ENCODE assay signal across 10 mouse cellular contexts in genomic region chr3:95651391-95652203, GRCm38 (mm10). TPM values are rescaled to one million over a fixed set of nuclear protein-coding genes. Genes with fewer than 3 reads are reported as not detected.
DNase-seq lines count a peak whose midpoint lies in the region; ATAC-seq and TF ChIP-seq lines count a peak whose summit lies in the region.
"Had no signal": no experiment of that assay in that cellular context is flagged by ENCODE, and none has a peak within 500 bp of the region (broad histone marks: within the 10 kb centered on the region; RNA-seq: fewer than 3 reads in every experiment).

No protein-coding gene starts in this region.

- H3K4me3 ChIP-seq in heart, embryonic 11.5 days (ENCODE audit: low read depth, low read length) = no peak overlapping the region
- no peak overlapping the region for H3K4me3 ChIP-seq in spleen, adult 2 months (ENCODE audit: extremely low read depth, insufficient read depth, insufficient read length)
- no peak overlapping the region for H3K4me3 ChIP-seq in intestine, embryonic 15.5 days (replicated peaks)
- no peak overlapping the region for H3K4me3 ChIP-seq in stomach, embryonic 16.5 days (replicated peaks; ENCODE audit: low read length)
- no peak overlapping the region for H3K4me3 ChIP-seq in hindbrain, embryonic 10.5 days

- no peak for DNase-seq in heart, postnatal 25 days (ENCODE audit: low spot score)
- DNase-seq in spleen, adult 2 months (ENCODE audit: low read depth in 1 of 2, low spot score in 2 of 2) = no peak
- DNase-seq in spleen, adult 12 weeks (ENCODE audit: low spot score) = no peak
- no peak for DNase-seq in hindbrain, embryonic 10.5 days (ENCODE audit: low spot score)
- DNase-seq in c-Kit-positive CD71-positive TER-119-positive erythroid progenitor cells, embryonic 14.5 days (ENCODE audit: low spot score) = no peak
- DNase-seq: midbrain, embryonic 14.5 days had no signal

- H3K4me2 ChIP-seq in heart, embryonic 11.5 days = no peak overlapping the region
- H3K4me2 ChIP-seq in intestine, embryonic 15.5 days (replicated peaks) = no peak overlapping the region
- no peak overlapping the region for H3K4me2 ChIP-seq in stomach, embryonic 16.5 days (ENCODE audit: low read depth, low read length)

- TF ChIP-seq CTCF in spleen, adult 2 months (IDR thresholded peaks at IDR 0.05; ENCODE audit: extremely low read depth, insufficient read depth, insufficient read length, insufficient replicate concordance) = no peak

- H3K9ac ChIP-seq in heart, embryonic 11.5 days (ENCODE audit: low read depth, low read length) = no peak overlapping the region
- no peak overlapping the region for H3K9ac ChIP-seq in intestine, embryonic 15.5 days
- H3K9ac ChIP-seq in stomach, embryonic 16.5 days (ENCODE audit: low read length) = no peak overlapping the region

- WGBS in heart, embryonic 11.5 days (ENCODE audit: insufficient replicate concordance) = 85% methylated on average over 16 of the region's 16 CpGs
- 69% methylated on average over 16 of the region's 16 CpGs for WGBS in spleen, adult 2 months
- WGBS in intestine, embryonic 15.5 days = 86% methylated on average over 16 of the region's 16 CpGs
- WGBS in stomach, embryonic 16.5 days = 81% methylated on average over 16 of the region's 16 CpGs
- WGBS in hindbrain, embryonic 10.5 days = 91% methylated on average over 16 of the region's 16 CpGs

- TF ChIP-seq POLR2A in spleen, adult 2 months (IDR thresholded peaks at IDR 0.05; ENCODE audit: low read depth, low read length) = no peak

- no peak for ATAC-seq in heart, embryonic 11.5 days (replicated peaks; ENCODE audit: insufficient number of reproducible peaks, low FRiP score, low TSS enrichment)
- no peak for ATAC-seq in intestine, embryonic 15.5 days
- no peak for ATAC-seq in stomach, embryonic 16.5 days (ENCODE audit: insufficient read depth, low FRiP score)

- H3K9me3 ChIP-seq in heart, embryonic 11.5 days (replicated peaks; ENCODE audit: control insufficient read depth, low read length) = no peaks in the 10 kb centered on the region
- H3K9me3 ChIP-seq in intestine, embryonic 15.5 days = no peaks in the 10 kb centered on the region
- H3K9me3 ChIP-seq in stomach, embryonic 16.5 days (replicated peaks; ENCODE audit: control insufficient read depth, low read length) = no peaks in the 10 kb centered on the region
- no peaks in the 10 kb centered on the region for H3K9me3 ChIP-seq in hindbrain, embryonic 10.5 days
- H3K9me3 ChIP-seq: G1E had no signal

- no peaks in the 10 kb centered on the region for H3K36me3 ChIP-seq in heart, embryonic 11.5 days (ENCODE audit: control insufficient read depth, insufficient read depth, low read length)
- H3K36me3 ChIP-seq in spleen, adult 2 months (ENCODE audit: control insufficient read depth, insufficient read depth, low read length) = no peaks in the 10 kb centered on the region
- H3K36me3 ChIP-seq in intestine, embryonic 15.5 days = no peaks in the 10 kb centered on the region
- no peaks in the 10 kb centered on the region for H3K36me3 ChIP-seq in stomach, embryonic 16.5 days (ENCODE audit: control insufficient read depth, insufficient read depth, low read length)
- H3K36me3 ChIP-seq in hindbrain, embryonic 10.5 days = no peaks in the 10 kb centered on the region

- H3K27ac ChIP-seq in heart, embryonic 11.5 days (ENCODE audit: low read depth, low read length) = peak overlapping the region; percentile 60; the same call in 1 of the 2 replicates
- H3K27ac ChIP-seq in spleen, adult 2 months (ENCODE audit: insufficient read depth, low read length) = peak overlapping the region; percentile 98
- peak overlapping the region; percentile 5; the same call in 1 of the 2 replicates for H3K27ac ChIP-seq in intestine, embryonic 15.5 days
- peak overlapping the region; percentile 76 for H3K27ac ChIP-seq in stomach, embryonic 16.5 days (ENCODE audit: low read length)
- H3K27ac ChIP-seq in hindbrain, embryonic 10.5 days = no peak overlapping the region

- H3K27me3 ChIP-seq in heart, embryonic 11.5 days (ENCODE audit: control insufficient read depth, insufficient read depth, low read length) = no peaks in the 10 kb centered on the region
- no peaks in the 10 kb centered on the region for H3K27me3 ChIP-seq in spleen, adult 2 months (ENCODE audit: control insufficient read depth, insufficient read depth, low read length)
- H3K27me3 ChIP-seq in intestine, embryonic 15.5 days (replicated peaks) = no peaks in the 10 kb centered on the region
- no peaks in the 10 kb centered on the region for H3K27me3 ChIP-seq in stomach, embryonic 16.5 days (ENCODE audit: control insufficient read depth, insufficient read depth, low read length)
- no peaks in the 10 kb centered on the region for H3K27me3 ChIP-seq in hindbrain, embryonic 10.5 days (ENCODE audit: insufficient read depth, poor library complexity, severe bottlenecking)

- intact Hi-C loops in heart, postnatal 25 days (cut with DNase I) = no loop called here

- H3K4me1 ChIP-seq in heart, embryonic 11.5 days (ENCODE audit: control insufficient read depth, insufficient read depth, low read length) = peaks cover 20% of the 10 kb centered on the region
- peaks cover 30% of the 10 kb centered on the region for H3K4me1 ChIP-seq in spleen, adult 2 months (ENCODE audit: control insufficient read depth, insufficient read depth, insufficient read length)
- H3K4me1 ChIP-seq in intestine, embryonic 15.5 days (replicated peaks) = peaks cover 23% of the 10 kb centered on the region
- H3K4me1 ChIP-seq in stomach, embryonic 16.5 days (ENCODE audit: control insufficient read depth, insufficient read depth, low read length) = peaks cover 26% of the 10 kb centered on the region
- peaks cover 21% of the 10 kb centered on the region for H3K4me1 ChIP-seq in hindbrain, embryonic 10.5 days (replicated peaks)

RNA-seq across cellular contexts. Expression of gene Mcl1, which starts 7.0 kb away (rescaled TPM):
- polyA plus RNA-seq in heart, embryonic 11.5 days (2014; fragmentation: Nextera tagmentation; extraction: Ambion mirVana) = 46.3 and 49.8 TPM in 2 replicates
- 100 to 1,000 TPM; 128 to 152 TPM for total RNA-seq in heart, postnatal 25 days (2021)
- 169 and 276 TPM in 2 replicates for polyA plus RNA-seq in spleen, adult 2 months (2012; rRNA removed)
- polyA plus RNA-seq in intestine, embryonic 15.5 days (2015; fragmentation: Nextera tagmentation; extraction: Ambion mirVana) = 50.5 and 52.3 TPM in 2 replicates
- polyA plus RNA-seq in stomach, embryonic 16.5 days (2015; fragmentation: Nextera tagmentation; extraction: Ambion mirVana) = 16.5 and 20.5 TPM in 2 replicates
- 47.2 and 53.4 TPM in 2 replicates for polyA plus RNA-seq in hindbrain, embryonic 10.5 days (2016; fragmentation: Nextera tagmentation; extraction: Ambion mirVana)

RNA-seq across cellular contexts. Expression of gene Ensa, which starts 26.8 kb away (rescaled TPM):
- polyA plus RNA-seq in heart, embryonic 11.5 days (2014; fragmentation: Nextera tagmentation; extraction: Ambion mirVana) = 52.7 and 55.4 TPM in 2 replicates
- total RNA-seq in heart, postnatal 25 days (2021) = 10 to 100 TPM; 67.4 to 72.2 TPM
- polyA plus RNA-seq in spleen, adult 2 months (2012; rRNA removed) = 8.3 and 10.4 TPM in 2 replicates
- polyA plus RNA-seq in intestine, embryonic 15.5 days (2015; fragmentation: Nextera tagmentation; extraction: Ambion mirVana) = 65.1 and 69.0 TPM in 2 replicates
- 70.3 and 73.0 TPM in 2 replicates for polyA plus RNA-seq in stomach, embryonic 16.5 days (2015; fragmentation: Nextera tagmentation; extraction: Ambion mirVana)
- polyA plus RNA-seq in hindbrain, embryonic 10.5 days (2016; fragmentation: Nextera tagmentation; extraction: Ambion mirVana) = 84.8 and 89.9 TPM in 2 replicates

RNA-seq across cellular contexts. Expression of gene Adamtsl4, which starts 36.1 kb away (rescaled TPM):
- polyA plus RNA-seq in heart, embryonic 11.5 days (2014; fragmentation: Nextera tagmentation; extraction: Ambion mirVana) = 3.5 and 5.1 TPM in 2 replicates
- total RNA-seq in heart, postnatal 25 days (2021) = 10 to 100 TPM; 52.6 to 64.6 TPM
- 7.9 and 8.1 TPM in 2 replicates for polyA plus RNA-seq in spleen, adult 2 months (2012; rRNA removed)
- polyA plus RNA-seq in intestine, embryonic 15.5 days (2015; fragmentation: Nextera tagmentation; extraction: Ambion mirVana) = 2.3 and 3.0 TPM in 2 replicates
- polyA plus RNA-seq in stomach, embryonic 16.5 days (2015; fragmentation: Nextera tagmentation; extraction: Ambion mirVana) = 13.3 and 20.5 TPM in 2 replicates
- polyA plus RNA-seq in hindbrain, embryonic 10.5 days (2016; fragmentation: Nextera tagmentation; extraction: Ambion mirVana) = 0.73 and 0.86 TPM in 2 replicates
- polyA plus RNA-seq: G1E had no signal
